Mouse (Mus musculus): Measurements from ENCODE around the gene Tm9sf4.

GRCm38 (mm10) chr2:153228523-153228922 lies 67.4 kb downstream of the Tm9sf4 start:
- TF ChIP-seq CTCF (IDR thresholded peaks at IDR 0.05; ENCODE audit: control insufficient read depth, insufficient read depth, insufficient read length) (no peak), MAX (IDR thresholded peaks at IDR 0.05) (no peak), USF1 (IDR thresholded peaks at IDR 0.05; ENCODE audit: low read depth) (no peak)
